Mouse (Mus musculus): ENCODE data around the gene Mme.

Gene Mme

DNA sequence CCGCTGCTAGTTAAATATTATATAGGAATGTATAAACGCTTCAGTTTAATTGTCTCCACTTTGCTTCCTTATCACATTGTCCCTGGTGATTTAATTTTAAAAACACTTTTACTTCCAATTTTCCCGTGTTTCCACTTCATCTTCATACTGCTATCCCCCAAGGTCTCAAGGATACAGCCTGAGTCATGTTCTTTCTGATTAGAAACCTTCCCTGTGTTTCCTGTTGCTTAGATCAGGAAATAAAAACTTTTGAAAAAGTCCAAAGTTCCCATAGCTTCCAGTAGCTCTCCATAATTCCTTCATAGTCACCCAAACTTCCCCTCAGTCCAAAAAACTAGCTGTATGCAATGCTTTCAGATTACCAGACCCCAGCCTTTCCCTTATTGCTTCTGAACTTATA, 109.4 kb downstream of the Mme start:
- DNase-seq (ENCODE audit: low spot score), result no peak

DNA sequence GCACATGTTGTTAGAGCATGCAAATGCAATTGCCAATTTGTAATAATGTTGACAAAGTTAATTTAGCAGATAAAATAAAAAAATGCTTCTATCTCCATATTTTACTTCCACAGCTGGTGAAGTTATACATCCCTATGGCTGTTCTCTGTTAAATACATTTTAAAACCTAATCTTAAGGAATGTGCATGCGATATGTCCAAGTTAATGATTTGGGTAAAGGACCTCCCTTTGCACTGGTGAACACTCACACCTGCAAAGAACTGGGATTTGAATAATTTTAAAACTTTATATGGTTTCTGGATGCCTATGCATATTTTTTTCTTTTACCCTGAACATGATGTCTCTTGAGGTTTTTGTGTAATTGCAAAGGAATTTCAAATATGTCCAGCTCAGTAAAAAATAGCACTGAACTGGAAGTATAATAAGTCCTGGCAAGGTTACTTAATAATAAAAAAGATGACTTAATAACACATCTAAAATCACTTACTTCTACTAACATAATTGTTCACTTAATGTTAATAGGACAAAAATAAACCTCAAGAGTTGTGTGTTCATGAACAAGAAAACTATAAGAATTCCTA, 110.4 kb downstream of the Mme start:
- DNase-seq (ENCODE audit: low spot score), result no peak

DNA sequence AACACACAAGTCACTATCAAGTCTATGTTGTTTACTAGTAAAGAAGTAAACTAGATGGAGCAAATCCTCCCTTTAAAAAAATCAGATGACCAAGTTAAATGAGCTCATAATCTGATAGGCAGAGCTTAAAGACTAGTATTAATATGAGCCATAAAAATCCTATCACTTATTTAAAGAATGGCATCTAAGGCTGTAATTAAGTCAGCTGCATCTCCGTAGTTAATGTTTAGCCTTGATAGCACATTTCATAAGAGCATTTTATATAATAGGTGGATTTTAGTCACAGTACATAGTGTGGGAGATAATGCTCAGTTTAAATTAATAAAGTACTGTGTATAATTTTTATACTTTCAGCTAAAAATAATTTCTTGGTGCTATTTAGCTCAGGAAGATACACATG, 118.2 kb downstream of the Mme start:
- DNase-seq (ENCODE audit: low spot score), result no peak

DNA sequence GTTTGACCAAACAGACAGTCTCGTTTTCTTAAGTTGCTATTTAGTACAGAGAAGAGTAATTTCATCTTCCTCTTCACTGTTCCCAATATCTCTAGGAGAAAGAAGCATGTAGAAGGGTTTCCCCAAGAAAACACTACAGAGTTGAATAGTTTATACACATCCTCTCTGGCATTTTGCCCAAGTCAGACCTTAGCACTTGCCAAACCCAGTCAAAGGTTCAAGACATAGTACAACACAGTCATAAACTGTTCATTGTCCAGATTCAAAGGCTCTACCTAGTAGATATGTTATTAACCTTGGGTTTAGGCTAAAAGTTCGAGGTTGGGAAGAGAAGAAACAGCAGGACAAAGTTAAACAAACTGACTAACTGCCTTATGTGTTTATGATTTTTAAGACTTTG, 143.7 kb downstream of the Mme start:
- DNase-seq (ENCODE audit: low spot score), result no peak

DNA sequence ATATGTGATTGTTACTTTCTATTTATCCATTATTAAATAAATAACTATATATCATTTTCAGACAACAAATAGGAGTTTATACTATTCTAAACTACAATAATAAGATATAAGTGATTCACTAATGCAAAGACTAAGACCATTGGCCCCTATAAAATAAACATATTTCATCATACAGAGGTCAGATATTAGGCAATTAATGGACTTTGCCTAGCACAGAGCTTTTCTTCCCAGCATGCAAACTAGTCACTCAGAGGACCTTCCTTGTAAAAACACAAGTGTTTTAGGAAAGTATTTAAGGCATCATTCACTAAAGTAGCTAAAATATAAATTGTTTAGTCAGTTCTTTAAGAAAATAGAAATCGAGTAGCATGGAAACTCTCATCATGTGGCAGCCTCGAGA, 149.4 kb downstream of the Mme start:
- no peak for DNase-seq (ENCODE audit: low spot score)

DNA sequence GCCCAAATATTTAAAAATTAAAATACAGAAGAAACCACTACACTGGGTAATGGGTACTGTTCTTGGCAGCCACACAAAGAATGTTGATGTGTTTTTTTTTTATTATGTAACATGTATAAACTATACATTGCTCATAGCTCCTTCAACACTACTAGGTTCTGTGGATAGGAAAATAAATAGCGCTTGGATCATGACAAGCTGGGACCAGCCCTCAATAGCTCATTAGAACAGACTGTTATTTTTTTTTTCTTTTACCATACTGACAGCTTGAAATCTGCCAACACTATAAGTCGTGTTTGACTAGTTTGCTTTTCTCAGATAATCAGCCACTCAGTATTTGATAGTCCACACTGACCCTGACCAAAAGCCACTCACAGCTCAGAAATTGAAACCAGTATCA, 150.0 kb downstream of the Mme start:
- DNase-seq (ENCODE audit: low spot score), result no peak

DNA sequence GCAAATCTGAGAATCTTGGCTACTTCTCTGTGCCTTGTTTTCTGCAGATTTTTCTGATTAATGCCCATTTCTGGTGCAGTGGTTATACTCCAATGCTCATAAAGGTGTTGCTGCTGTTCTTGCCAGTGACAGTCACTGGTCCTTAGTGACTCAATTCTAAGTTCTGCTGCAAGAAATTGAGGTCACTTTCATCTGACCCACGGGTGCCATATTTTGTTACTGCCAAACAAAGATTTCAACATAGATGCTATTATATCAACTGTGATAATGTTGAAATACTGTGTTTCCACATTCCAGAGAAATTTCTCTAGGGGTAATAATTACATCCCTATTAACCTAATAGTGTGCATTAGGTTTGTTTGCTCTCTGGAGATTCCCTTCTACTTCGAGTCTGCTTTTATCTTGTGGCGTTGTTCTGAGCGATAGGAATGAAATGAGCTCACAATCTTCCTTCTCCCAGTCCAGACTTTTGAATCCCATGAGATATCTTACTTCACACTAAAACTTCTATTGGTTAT, 153.1 kb downstream of the Mme start:
- no peak for DNase-seq (ENCODE audit: low spot score)

DNA sequence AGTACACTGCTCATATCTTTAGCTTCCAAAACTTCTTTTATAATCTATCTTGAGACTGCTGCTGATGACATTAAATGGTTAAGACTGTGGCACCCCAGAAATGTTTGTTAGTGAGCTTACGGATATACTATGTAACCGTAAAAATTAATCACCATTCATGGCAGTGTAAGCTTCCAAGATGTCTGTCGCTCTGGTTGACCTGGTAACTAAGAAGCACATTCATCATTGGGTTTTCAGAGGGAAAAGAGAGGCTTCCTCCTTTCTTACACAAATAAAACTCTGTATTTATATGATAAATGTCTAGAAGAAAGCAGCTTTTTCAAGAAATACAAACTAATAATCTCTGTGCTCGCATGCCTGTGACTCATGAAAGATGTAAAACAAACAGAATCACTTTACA, 156.8 kb downstream of the Mme start:
- no peak for DNase-seq (ENCODE audit: low spot score)

DNA sequence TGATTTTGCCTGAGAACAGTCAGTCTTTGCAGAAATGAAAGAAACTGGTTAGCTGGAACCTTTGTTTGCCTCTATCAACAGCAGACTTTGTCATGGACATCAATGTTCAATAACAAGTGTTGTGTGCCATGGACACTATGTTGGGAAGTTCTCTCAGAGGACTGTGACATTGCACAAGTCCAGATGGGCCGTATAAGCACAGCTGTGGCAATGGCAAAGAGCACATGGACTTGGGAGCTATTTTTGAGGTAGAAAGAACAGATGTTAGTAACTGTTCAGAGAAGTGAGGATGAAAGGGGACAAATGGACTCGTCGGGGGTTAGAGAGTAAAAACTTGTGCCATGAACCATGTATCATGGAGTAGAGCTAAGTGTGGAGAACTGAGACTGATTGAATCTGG, 165.1 kb downstream of the Mme start:
- DNase-seq (ENCODE audit: low spot score), result no peak

DNA sequence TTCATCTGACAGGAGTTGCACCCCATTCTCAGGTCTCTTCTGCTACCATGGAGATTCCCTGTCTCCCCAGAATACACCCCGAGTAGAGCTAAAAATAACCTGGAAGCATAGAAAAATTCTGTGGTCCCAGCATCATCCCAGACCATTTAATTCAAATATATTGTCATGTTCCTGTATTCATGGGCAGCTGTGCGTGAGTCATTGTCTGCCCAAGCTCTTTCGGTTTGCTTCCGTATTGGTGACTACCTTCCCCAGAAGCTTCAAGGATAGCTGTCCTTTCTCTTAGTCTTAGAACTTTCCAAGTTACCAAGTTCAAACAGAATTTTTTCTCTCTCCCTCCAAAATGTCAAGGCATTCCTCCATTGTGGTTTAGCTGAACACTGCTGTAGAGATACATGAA, 169.7 kb downstream of the Mme start:
- DNase-seq (ENCODE audit: low spot score), result no peak

DNA sequence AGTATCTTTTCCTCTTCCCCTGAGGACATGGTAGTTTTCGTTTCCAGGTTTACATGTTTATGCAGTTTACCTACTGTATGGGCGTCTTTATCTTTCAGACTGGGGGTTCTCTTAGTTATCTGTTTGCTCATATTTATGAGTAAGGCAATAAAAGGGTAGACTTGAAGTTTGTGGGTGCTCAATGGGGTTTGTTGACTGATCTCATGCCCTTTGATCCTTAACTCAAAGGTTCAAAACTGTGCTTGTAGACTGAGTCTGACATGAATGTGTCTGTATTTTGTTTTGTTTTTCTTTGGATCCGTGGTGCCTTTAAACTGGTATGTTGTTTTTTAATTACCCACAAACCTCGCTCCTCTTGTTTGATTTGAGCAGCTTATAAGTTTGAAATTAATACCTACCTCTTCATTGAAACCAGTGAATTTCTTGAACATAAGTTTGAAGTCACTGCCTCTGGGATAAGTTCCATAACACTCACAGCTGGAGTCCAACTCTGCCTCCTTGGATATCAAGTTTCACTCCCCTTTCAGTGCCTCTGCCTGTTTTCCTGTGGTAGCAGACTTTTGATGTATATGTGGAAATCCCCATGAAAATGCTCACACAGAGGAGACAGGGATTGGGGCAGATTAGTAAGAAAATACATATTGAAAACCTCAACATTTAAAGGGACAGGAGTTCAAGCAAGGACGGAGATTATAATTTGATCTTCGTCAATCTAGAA, 171.0 kb downstream of the Mme start:
- DNase-seq (ENCODE audit: low spot score), result no peak

DNA sequence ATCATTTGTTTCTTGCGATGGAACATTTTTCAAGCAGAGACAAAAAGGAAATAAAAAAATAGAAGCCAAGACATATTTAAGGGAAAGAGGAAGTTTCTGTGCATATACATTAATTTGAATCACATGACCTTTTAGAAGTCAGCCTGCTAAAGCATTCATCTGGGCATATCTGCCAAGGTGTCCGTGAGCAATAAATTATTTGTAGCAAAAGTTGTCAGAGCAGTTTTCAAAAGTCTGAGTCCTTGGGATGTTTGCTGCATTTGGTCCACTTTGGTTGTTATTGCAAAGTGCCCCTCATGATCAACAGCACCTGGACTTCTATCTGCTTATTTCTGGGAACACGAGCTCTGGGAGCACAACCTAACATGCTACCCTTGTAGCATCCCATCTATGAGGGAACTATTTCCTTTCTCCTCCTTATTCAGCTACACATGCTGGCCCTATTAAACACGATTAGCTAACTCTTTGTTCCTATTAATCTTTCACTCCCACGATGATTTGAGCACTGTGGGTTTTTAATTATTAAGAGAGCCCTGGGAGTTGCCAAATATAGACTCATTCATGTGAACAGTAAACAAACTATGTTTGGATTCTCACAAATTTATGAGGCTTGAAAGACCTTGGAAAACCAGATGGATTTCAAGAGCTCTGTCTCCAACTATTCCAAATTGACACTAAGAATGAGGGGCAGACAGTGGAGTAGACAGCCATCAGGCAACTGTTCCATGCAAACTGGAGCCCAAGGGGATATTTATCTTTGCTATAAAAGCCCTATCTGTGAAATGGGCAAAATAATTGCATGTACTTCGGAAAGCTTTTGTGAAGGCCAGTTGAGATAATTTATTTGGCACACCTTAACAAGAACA, 171.9 kb downstream of the Mme start:
- DNase-seq (ENCODE audit: low spot score), result no peak

DNA sequence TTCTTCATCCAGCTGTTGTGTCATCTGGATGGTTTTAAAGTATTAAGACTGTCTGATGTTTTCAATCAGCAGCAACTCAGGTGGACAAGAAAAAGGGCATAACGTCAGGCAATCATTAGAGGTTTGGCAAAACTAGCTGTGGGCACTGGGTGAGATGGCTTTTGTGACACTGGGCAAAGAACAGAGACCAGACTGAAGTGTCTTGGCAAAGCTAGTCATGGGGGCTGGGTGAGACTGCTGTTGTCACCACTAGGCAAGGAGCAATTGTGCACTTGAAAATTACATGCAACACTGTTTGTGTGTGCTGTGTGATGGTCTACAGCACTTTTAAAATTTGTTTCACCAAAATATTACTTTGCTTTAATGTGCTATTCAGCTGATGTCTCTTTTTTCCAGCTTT, 175.9 kb downstream of the Mme start:
- DNase-seq (ENCODE audit: low spot score), result no peak

DNA sequence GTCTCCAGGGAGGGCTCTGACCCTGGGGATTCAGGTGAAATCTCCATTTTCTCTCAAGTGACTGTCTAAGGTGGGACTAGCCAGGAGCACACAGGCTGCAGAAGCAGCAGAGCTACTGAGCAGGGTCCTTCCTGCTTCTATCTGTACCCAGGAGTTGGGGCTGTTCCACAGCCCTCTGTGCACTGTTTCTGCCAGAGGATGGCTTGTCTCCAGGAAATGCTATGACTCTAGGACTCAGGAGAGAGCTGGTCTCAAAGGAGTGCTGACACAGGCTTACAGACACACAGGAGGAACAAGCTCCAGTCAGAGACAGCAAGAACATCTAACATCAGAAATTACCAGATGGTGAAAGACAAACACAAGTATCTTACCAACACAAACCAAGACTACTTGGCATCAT, 176.4 kb downstream of the Mme start:
- no peak for DNase-seq (ENCODE audit: low spot score)

DNA sequence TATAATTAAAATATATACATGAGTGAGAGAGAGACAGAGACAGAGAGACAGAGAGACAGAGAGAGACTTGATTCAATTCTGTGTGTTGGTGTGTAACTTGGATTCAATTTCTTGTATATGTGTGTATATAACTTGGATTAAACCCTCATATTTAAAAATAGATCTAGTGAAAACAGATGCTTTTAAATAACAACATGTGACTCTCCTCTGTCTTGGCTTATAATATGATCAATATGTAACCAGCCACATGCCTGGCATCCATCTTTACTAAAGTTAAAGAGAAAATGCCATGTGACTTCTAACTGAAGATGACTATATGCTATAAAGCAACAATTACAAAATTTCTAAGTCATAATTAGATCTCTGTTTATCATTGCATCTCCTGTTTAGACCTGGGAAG, 182.2 kb downstream of the Mme start:
- DNase-seq (ENCODE audit: low spot score), result no peak
